Mouse (Mus musculus) kidney, postnatal 36 days (tissue): ENCODE results near the gene Rhox4e.
"Not testable (repeated sequence)": the region's sequence is repeated elsewhere in the genome, so short reads cannot be mapped to it uniquely, and the experiment has no call there.

Source experiments
- DNase-seq, 2 experiments: peaks; one replicate each; pipeline ENCODE4 v3.0.0; 2021 to 2022; ENCODE audit warnings: mixed read lengths in 2 of 2

Rhox4e gene

DNA sequence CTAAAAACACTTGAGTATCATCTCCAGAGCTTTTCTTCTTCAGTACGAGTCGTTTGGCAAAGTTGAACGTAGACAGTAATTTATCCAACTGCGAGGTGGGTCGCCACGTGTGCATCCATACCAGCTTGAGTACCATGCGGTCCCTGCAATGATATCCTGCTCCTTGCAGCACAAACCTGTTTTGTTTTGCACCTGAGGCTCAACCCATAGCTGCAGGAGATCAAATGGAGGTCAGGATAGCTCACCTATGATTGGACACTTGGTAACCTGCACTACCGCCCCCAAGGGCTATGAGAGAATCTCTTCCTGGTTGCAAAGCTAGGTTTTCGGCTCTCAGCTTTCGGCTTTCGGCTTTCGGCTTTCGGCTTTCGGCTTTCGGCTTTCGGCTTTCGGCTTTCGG is at the start of gene Rhox4e:
Rhox4e (plus strand) TSS at position 301 of the 400 bp plus-strand sequence.
- DNase-seq, result not testable (repeated sequence)

DNA sequence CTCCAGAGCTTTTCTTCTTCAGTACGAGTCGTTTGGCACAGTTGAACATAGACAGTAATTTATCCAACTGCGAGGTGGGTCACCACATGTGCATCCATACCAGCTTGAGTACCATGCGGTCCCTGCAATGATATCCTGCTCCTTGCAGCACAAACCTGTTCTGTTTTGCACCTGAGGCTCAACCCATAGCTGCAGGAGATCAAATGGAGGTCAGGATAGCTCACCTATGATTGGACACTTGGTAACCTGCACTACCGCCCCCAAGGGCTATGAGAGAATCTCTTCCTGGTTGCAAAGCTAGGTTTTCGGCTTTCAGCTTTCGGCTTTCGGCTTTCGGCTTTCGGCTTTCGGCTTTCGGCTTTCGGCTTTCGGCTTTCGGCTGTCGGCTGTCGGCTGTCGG is 43.2 kb upstream of the Rhox4e start, which contains the start of gene Rhox4d:
Rhox4d (plus strand) TSS at position 301 of the 400 bp plus-strand sequence.
- DNase-seq, result not testable (repeated sequence)

DNA sequence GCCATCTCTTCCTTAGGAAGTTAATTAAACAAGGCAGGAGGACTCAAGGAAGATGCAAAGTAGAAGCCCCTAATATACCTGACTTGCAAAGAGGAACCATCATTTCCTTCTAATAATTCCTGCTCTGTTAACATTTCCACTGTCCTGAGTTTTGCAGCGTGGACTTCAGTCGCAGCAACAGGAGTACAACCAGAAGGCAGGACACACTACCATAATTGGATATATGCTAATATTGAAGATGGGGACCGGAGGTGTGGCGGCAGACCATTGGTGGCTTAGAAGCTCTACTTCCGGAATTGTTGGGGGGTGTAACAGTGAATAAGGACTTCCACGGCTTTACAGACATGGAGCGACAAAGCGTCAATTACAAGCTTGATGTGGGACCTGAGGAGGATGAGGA is 27.1 kb upstream of the Rhox4e start, which contains the start of gene Rhox2e:
Rhox2e (plus strand) TSS at position 301 of the 400 bp plus-strand sequence.
- not testable (repeated sequence) for DNase-seq

DNA sequence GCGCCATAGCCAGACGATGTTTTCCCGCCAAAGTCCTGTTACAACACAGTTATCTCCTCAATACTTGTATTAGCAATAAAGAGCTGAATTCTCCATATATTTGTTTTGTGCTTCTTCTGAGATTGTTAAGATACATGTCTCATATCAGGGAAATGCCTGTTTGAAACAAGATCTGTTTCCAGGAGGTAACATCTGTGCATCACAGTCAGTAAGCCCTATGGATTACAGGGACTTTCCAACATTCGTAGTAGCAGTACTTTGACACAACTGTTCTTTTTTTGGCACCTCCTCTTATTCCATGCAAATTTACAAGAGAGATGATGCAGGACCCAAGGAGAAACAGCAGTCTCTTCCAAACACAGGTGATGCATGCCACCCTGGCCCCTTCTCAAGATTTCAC is 15.5 kb upstream of the Rhox4e start, which contains the start of gene Rhox3e:
Rhox3e (plus strand) TSS at position 301 of the 400 bp plus-strand sequence.
- DNase-seq, result not testable (repeated sequence)

DNA sequence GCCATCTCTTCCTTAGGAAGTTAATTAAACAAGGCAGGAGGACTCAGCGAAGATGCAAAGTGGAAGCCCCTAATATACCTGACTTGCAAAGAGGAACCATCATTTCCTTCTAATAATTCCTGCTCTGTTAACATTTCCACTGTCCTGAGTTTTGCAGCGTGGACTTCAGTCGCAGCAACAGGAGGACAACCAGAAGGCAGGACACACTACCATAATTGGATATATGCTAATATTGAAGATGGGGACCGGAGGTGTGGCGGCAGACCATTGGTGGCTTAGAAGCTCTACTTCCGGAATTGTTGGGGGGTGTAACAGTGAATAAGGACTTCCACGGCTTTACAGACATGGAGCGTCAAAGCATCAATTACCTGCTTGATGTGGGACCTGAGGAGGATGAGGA is 13.9 kb downstream of the Rhox4e start, which contains the start of gene Rhox2f:
Rhox2f (plus strand) TSS at position 301 of the 400 bp plus-strand sequence.
- not testable (repeated sequence) for DNase-seq

DNA sequence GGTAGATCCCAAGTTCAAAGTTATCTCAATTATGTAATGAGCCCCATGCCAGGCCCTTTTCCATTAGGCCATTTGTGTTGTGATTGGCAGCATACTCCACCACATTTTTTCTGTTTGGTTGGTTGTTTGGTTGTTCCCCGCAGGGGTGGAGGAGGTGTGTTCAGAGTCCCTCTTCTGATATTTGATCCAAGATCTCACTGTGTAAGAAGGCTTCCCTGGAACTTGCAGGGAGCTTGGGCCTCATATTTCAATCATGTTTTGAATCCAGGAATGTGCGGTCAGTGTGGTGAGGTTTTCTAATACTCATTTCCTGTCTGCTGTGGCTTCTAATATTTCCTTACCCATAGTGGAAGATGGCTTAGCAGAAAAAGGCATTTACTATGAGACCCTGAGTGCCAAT is 15.4 kb downstream of the Rhox4e start:
- not testable (repeated sequence) for DNase-seq

DNA sequence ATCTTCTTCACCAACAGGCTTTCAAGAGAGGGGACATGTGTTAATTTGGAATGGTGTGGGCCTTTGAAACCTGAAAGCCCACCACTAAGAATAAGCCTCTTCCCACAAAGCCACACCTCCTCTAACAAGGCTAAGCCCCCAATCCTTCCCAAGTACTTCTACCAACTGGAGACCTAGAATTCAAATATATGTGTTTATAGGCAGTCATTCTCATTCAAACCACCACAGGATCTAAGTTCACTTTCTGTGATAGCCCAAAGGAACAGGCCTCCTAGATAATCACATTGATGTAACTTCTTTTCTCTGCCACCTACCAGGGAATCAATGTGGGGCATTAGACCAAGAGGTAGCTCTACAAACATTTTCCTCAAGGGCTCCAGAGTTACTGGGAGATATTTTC is 23.5 kb downstream of the Rhox4e start, which contains the start of gene Rhox3f:
Rhox3f (plus strand) TSS at position 301 of the 400 bp plus-strand sequence.
- DNase-seq, result not testable (repeated sequence)

DNA sequence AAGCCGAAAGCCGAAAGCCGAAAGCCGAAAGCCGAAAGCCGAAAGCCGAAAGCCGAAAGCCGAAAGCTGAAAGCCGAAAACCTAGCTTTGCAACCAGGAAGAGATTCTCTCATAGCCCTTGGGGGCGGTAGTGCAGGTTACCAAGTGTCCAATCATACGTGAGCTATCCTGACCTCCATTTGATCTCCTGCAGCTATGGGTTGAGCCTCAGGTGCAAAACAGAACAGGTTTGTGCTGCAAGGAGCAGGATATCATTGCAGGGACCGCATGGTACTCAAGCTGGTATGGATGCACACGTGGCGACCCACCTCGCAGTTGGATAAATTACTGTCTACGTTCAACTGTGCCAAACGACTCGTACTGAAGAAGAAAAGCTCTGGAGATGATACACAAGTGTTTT is 50.4 kb downstream of the Rhox4e start, which contains the start of gene Rhox4f:
Rhox4f (minus strand) TSS at position 101 of the 400 bp plus-strand sequence.
- not testable (repeated sequence) for DNase-seq
